Mouse (Mus musculus) cerebellum, adult 2 months (tissue): ENCODE measurements around the gene Ppm1l. TPM values are rescaled to one million over a fixed set of nuclear protein-coding genes. Genes with fewer than 3 reads are reported as not detected.

Experiments
- DNase-seq, 2 experiments: peaks; one replicate each; pipeline ENCODE4 v3.0.0; 2021
- H3K27ac ChIP-seq: fragments of 200-500 bp; 2 replicates; pipeline ENCODE4 v1.5.1; 2012; ENCODE audit warnings: low read length, control low read depth, inconsistent platforms; ENCODE audit not compliant: insufficient read depth
- H3K27me3 ChIP-seq: fragments of 200-500 bp; 2 replicates; pipeline ENCODE4 v1.6.1; 2012; ENCODE audit warnings: inconsistent platforms, mild to moderate bottlenecking, low read length, moderate library complexity; ENCODE audit not compliant: control insufficient read depth, insufficient read depth
- H3K4me1 ChIP-seq: fragments of 200-500 bp; 2 replicates; pipeline ENCODE4 v1.6.1; 2011; ENCODE audit warnings: low read length; ENCODE audit not compliant: control insufficient read depth, insufficient read depth
- H3K4me3 ChIP-seq: fragments of 200-500 bp; replicated peaks from 2 replicates; pipeline ENCODE3; 2011; ENCODE audit warnings: mild to moderate bottlenecking, low read depth, low read length, control low read depth; ENCODE audit not compliant: insufficient read depth
- CTCF ChIP-seq: fragments of 200-500 bp; IDR thresholded peaks from 2 replicates; pipeline ENCODE4 v1.5.1; 2011; ENCODE audit warnings: low read depth, mild to moderate bottlenecking, control low read depth, low read length, moderate library complexity, borderline replicate concordance; ENCODE audit not compliant: insufficient read depth
- POLR2A ChIP-seq: fragments of 200-500 bp; IDR thresholded peaks from 2 replicates; pipeline ENCODE4 v1.6.1; 2011; ENCODE audit warnings: low read length, control low read depth, borderline replicate concordance; ENCODE audit not compliant: insufficient read depth
- WGBS: fragments of 180-500 bp; shearing (Covaris S2); methylation state at CpG from one replicate; pipeline ENCODE4 v1.1.7; 2018; 5-methylcytosine and 5-hydroxymethylcytosine counted together
- polyA plus RNA-seq: library from polyadenylated mRNA; depleted of rRNA; stranded (reverse); fragments of >200 nt; gene quantifications from 2 replicates; pipeline ENCODE4 v1.2.3, GENCODE M21; 2012

Gene Ppm1l
- polyA plus RNA-seq, 1 experiment: 38.2 TPM

DNA sequence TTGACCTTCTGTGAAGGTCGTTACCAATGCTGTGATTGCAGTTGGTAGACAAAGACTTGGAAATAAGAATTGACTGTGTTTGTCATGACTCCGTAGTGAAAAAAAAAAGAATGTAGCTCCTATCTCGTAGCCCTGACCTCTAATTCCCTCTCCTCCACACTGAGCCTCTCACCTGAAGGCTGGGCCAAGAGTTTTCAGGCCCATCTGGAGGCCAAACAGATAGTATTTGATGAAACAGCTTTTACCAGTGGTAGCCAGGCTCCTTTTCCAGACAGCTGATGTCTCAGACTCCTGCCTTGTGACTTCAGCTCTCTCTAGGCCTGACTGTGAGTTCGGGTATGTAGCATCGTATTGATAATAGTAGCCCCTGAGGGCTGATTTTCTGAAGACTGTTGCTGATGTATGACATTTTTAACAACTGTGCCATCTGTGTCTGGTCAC is 45.7 kb downstream of the Ppm1l start:
- H3K4me3 ChIP-seq: no peak overlapping the region
- no peaks in the 10 kb centered on the region for H3K27me3 ChIP-seq
- peak; percentile 60 to 63 for DNase-seq
- WGBS: 11% methylated on average over 5 of the region's 5 CpGs
- H3K27ac ChIP-seq: peak overlapping the region; percentile 99
- H3K4me1 ChIP-seq: peaks cover 36% of the 10 kb centered on the region
- TF ChIP-seq CTCF (no peak), POLR2A (no peak)

DNA sequence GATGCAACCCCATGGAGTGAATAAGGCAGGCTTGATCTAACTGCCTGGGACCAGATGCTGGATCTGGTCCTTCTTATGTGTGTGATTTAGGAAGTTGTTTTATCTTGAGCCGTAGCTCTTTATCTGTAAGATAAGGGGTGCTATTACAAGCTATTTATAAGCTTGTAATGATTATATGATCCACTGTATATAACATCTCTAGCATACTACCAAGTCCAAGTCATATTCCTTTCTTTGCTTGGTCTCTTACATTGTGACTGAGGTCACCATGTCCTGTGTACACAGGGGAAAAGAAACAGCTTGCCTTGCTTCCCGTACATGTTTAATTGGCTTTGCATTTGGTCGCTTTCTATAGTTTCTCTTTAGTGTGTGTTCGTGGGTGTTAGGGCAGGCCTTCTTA is 46.2 kb downstream of the Ppm1l start:
- TF ChIP-seq CTCF (no peak), POLR2A (no peak)
- Histone ChIP-seq H3K27me3 (no peaks in the 10 kb centered on the region), H3K4me3 (no peak overlapping the region), H3K27ac (peak overlapping the region; percentile 99), H3K4me1 (peaks cover 34% of the 10 kb centered on the region)
- DNase-seq: no peak
- WGBS: 71% methylated on average over 4 of the region's 4 CpGs

DNA sequence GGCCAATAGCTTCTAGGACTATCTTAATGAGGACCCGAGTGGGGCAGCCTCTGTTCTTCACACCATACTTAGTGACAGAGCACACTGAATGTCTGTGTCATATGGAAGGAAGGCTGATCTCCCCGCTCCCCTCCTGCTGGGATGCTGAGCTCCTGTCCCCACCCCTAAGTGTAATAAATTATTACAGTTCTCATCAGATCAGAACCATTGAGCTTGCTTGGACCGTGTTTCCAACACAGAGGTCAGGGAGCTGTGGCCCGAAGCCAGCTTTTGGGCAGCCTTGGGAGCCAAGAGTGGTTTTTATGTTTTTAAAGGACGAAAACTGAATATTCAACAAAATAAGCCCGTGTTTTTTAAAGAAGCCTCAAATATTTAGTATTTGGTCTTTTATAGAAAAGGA is 47.5 kb downstream of the Ppm1l start:
- H3K4me1 ChIP-seq: peaks cover 25% of the 10 kb centered on the region
- DNase-seq: no peak
- no peak for TF ChIP-seq POLR2A
- H3K27ac ChIP-seq: no peak overlapping the region
- 55% methylated on average over 6 of the region's 6 CpGs for WGBS
- no peaks in the 10 kb centered on the region for H3K27me3 ChIP-seq
- no peak overlapping the region for H3K4me3 ChIP-seq

DNA sequence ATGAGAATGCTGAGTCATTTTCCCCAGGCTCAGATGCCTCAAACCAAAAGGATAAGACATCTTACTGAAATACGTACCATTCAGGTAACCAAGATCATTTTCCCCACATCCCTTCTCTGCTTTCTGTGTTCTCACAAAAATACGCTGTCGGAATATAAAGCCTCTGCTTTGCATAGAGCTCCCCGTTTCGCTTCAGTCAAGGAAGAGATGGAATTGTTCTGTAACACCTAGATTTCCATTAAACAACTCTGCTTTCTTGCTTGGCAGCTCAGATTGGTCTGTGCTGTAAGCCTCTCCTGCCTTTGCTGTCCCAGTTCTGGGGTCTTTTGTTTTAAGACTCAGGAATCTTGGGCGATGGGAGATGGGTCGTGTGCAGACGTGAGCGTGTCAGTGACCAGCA is 51.3 kb downstream of the Ppm1l start:
- Histone ChIP-seq H3K27me3 (no peaks in the 10 kb centered on the region), H3K27ac (no peak overlapping the region), H3K4me1 (peaks cover 14% of the 10 kb centered on the region), H3K4me3 (no peak overlapping the region)
- 91% methylated on average over 9 of the region's 9 CpGs for WGBS
- TF ChIP-seq CTCF: no peak
- TF ChIP-seq POLR2A: no peak
- no peak for DNase-seq

DNA sequence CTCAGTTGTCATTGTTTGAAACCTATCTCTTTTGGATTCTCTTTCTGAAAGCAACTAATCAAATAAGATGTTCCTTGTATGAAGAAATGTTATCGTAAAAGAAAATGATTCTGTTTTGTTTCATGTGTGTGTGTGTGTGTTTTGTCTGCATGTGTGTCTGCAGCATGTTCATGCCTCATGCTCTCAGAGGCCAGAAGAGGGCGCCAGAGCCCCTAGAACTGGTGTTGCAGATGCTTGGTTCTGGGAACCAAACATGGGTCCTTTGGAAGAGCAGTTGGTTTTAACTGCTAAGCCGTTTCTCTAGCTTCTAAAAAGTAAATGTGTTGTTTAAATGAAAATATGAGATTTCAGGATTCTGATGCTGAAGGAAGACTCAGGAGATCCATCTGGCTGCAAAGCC is 56.1 kb downstream of the Ppm1l start:
- Histone ChIP-seq H3K27me3 (no peaks in the 10 kb centered on the region), H3K4me1 (peaks cover 3% of the 10 kb centered on the region; the same call in 1 of the 2 replicates), H3K27ac (no peak overlapping the region), H3K4me3 (no peak overlapping the region)
- DNase-seq: no peak
- TF ChIP-seq POLR2A: no peak
- peak; percentile 15; the same call in 1 of the 2 replicates for TF ChIP-seq CTCF
- 87% methylated on average over 3 of the region's 3 CpGs for WGBS

DNA sequence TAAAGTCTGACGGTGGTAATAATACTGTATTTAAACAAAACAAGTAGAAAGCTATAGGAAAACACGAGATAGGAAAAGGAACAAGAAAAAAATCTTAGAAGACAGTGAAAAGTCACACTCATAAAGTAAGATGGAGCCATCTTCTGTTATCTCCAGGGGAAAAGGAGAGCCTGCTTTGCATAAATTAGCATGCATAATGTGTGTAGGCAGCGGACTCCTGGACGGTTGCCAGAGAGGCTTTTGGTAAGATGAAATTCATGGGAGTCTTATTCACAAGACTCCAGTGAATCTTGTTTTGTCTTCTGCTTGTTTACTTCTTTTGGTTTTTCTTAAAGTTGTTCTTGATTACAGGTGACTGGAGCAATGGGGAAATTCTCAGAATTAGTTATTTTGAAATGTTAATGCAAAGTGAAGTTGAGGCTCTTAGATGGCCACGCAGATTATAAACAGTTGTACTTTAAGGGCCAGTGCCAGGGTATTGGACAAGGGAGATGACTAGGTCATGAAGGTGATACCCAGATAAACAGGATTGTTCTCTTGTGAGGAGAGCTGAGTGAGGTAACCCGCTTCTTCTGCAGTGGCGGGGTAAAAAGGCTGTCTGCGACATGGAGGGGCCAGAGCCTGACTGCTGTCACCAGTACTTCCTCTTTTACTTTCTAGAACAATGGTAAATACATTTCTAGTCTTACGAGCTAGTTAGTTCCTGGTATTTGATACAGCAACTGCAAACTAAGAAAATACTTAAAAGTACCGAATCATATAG is 57.1 kb downstream of the Ppm1l start:
- Histone ChIP-seq H3K27ac (no peak overlapping the region), H3K4me3 (no peak overlapping the region)
- no peak for DNase-seq

DNA sequence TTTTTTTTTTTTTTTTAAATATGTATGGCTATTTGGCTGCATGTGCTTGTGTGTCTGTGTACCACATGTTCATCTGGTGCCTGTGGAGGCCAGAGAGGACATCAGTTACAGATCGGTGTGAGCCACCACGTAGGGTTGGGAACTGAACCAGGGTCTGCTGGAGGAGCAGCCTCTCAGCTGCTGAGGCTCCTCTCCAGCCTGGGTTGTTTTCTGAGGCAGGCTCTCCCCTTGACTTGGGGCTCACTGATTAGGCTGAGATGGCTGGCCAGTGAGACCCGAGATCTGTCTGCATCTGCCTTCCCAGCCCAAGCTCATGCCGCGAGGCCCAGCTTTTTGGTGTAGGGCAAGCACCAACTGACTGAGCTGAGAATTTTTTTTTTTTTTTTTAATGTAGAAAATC is 57.9 kb downstream of the Ppm1l start:
- H3K27me3 ChIP-seq: no peaks in the 10 kb centered on the region
- TF ChIP-seq CTCF (no peak), POLR2A (no peak)
- H3K27ac ChIP-seq: peak overlapping the region; percentile 43; the same call in 1 of the 2 replicates
- DNase-seq: no peak
- H3K4me3 ChIP-seq: no peak overlapping the region
- peaks cover 3% of the 10 kb centered on the region; the same call in 1 of the 2 replicates for H3K4me1 ChIP-seq
- 52% methylated on average over 5 of the region's 5 CpGs for whole genome bisulfite sequencing

More for the DNA sequence above, 57.1 kb downstream of the Ppm1l start:
- WGBS: 68% methylated on average over 10 of the region's 10 CpGs
- no peaks in the 10 kb centered on the region for H3K27me3 ChIP-seq
- H3K4me1 ChIP-seq: peaks cover 3% of the 10 kb centered on the region; the same call in 1 of the 2 replicates
- no peak for TF ChIP-seq CTCF
- no peak for TF ChIP-seq POLR2A

DNA sequence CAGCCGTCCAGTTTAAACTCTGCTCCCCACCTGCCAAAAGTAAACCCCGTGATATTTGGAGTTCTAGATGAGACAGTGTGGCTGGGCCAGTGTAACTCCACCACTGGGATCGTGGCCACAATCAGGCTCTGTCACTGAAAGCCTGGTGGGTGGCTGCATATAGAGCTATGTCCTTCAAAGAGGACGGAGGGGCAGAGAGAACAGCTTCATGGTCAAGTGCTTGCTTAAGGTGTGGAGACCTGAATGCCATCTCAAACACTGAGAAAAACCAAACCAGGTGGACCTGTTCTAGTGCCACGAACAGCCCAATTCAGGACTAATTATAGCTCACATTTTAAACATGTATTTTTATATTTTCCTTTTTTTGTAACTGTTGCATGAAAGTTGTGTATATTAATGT is 58.3 kb downstream of the Ppm1l start:
- Histone ChIP-seq H3K27ac (no peak overlapping the region), H3K4me3 (no peak overlapping the region), H3K4me1 (peaks cover 3% of the 10 kb centered on the region; the same call in 1 of the 2 replicates), H3K27me3 (no peaks in the 10 kb centered on the region)
- no peak for TF ChIP-seq CTCF
- no peak for TF ChIP-seq POLR2A
- WGBS: 38% methylated on average over 5 of the region's 5 CpGs
- no peak for DNase-seq
